Mouse (Mus musculus) embryo, embryonic 10.5 days (tissue): Measurements from ENCODE around the gene Rae1.

Experiments
- DNase-seq: peaks from one replicate; pipeline ENCODE4 v3.0.0-alpha.2; 2015; ENCODE audit warnings: low spot score

Rae1 gene

GRCm38 (mm10) chr2:173048041-173048745, 48.3 kb downstream of the Rae1 start:
- no peak for DNase-seq

GRCm38 (mm10) chr2:173049231-173049630, 49.3 kb downstream of the Rae1 start:
- DNase-seq, result no peak

- no peak for DNase-seq
Measured at GRCm38 (mm10) chr2:173049817-173050216, 49.9 kb downstream of the Rae1 start.

GRCm38 (mm10) chr2:173050604-173051382, 50.9 kb downstream of the Rae1 start:
- DNase-seq, result peak; percentile 53

GRCm38 (mm10) chr2:173052881-173053280, 53.0 kb downstream of the Rae1 start:
- DNase-seq, result no peak

- no peak for DNase-seq
Measured at GRCm38 (mm10) chr2:173053846-173054245, 53.9 kb downstream of the Rae1 start.

- no peak for DNase-seq
Measured at GRCm38 (mm10) chr2:173056303-173056881, 56.5 kb downstream of the Rae1 start.

- no peak for DNase-seq
Measured at GRCm38 (mm10) chr2:173056882-173057315, 57.0 kb downstream of the Rae1 start.

- DNase-seq, result no peak
Measured at GRCm38 (mm10) chr2:173057623-173058022, 57.7 kb downstream of the Rae1 start.

GRCm38 (mm10) chr2:173058263-173058662, 58.3 kb downstream of the Rae1 start:
- DNase-seq, result no peak

- no peak for DNase-seq
Measured at GRCm38 (mm10) chr2:173060450-173060849, 60.5 kb downstream of the Rae1 start.

- no peak for DNase-seq
Measured at GRCm38 (mm10) chr2:173061443-173062351, 61.8 kb downstream of the Rae1 start.

GRCm38 (mm10) chr2:173063219-173063618, 63.3 kb downstream of the Rae1 start:
- DNase-seq, result no peak

GRCm38 (mm10) chr2:173064864-173065263, 64.9 kb downstream of the Rae1 start:
- DNase-seq, result no peak
